Mouse (Mus musculus) activated CD4-positive, CD25-positive, alpha-beta regulatory T cell, adult 4 months (primary cell): ENCODE data around the gene Olfr1356. TPM values are rescaled to one million over a fixed set of nuclear protein-coding genes. Genes with fewer than 3 reads are reported as not detected.
"Not testable (repeated sequence)": the region's sequence is repeated elsewhere in the genome, so short reads cannot be mapped to it uniquely, and the experiment has no call there.

Experiments
- ATAC-seq: one replicate; pipeline ENCODE4 v1.8.0; 2017
- polyA plus RNA-seq, 2 experiments: library from polyadenylated mRNA; unstranded; fragments of 100-300 nt; shearing (Covaris generic); gene quantifications; one replicate each; pipeline ENCODE4 v1.2.1; 2017

The Olfr1356 gene
- polyA plus RNA-seq = not detected

- no peak for ATAC-seq
These were observed at the start of gene Olfr1356 for GRCm38 (mm10) chr10:78852066-78852465. Gene Olfr1356, minus strand, starts transcription at chr10:78852166.

- ATAC-seq = no peak
These were observed 23.3 kb upstream of the Olfr1356 start, which contains the start of gene Olfr1355 for GRCm38 (mm10) chr10:78875240-78875639. Gene Olfr1355, plus strand, starts transcription at chr10:78875540.

GRCm38 (mm10) chr10:78840456-78840855 lies 11.5 kb downstream of the Olfr1356 start:
- not testable (repeated sequence) for ATAC-seq

- ATAC-seq = no peak
These were observed 39.5 kb downstream of the Olfr1356 start for GRCm38 (mm10) chr10:78812358-78813060.

GRCm38 (mm10) chr10:78801449-78801848 lies 50.5 kb downstream of the Olfr1356 start:
- no peak for ATAC-seq

Other genes starting within 250 kb of the Olfr1356 start
- not detected for gene Olfr1357, start 234.1 kb downstream of the Olfr1356 start, polyA plus RNA-seq
- gene Casp14, start 133.9 kb downstream of the Olfr1356 start, polyA plus RNA-seq = not detected
- not detected for gene Ccdc105, start 99.1 kb downstream of the Olfr1356 start, polyA plus RNA-seq
- not detected for gene Slc1a6, start 71.7 kb downstream of the Olfr1356 start, polyA plus RNA-seq
- gene Olfr1355, start 23.4 kb upstream of the Olfr1356 start, polyA plus RNA-seq = not detected
- gene Olfr1354, start 61.0 kb upstream of the Olfr1356 start, polyA plus RNA-seq = not detected
- not detected for gene Olfr8, start 98.5 kb upstream of the Olfr1356 start, polyA plus RNA-seq
- not detected for gene Olfr1353, start 111.1 kb upstream of the Olfr1356 start, polyA plus RNA-seq
- gene Olfr1352, start 128.9 kb upstream of the Olfr1356 start, polyA plus RNA-seq = not detected
- gene Olfr1351, start 160.3 kb upstream of the Olfr1356 start, polyA plus RNA-seq = not detected
- not detected for gene Olfr57, start 176.6 kb upstream of the Olfr1356 start, polyA plus RNA-seq
- gene 2610008E11Rik, start 245.4 kb upstream of the Olfr1356 start, polyA plus RNA-seq = 10 to 100 TPM; 13.5 to 20.4 TPM